Mouse (Mus musculus) c-Kit-negative CD71-positive TER-119-positive erythroid progenitor cells, embryonic 14.5 days (primary cell): ENCODE measurements around the gene Magoh.
A peak's percentile ranks its signal among the peaks of the same experiment; 100 is the strongest.

Experiments used
- DNase-seq: peaks from one replicate; pipeline ENCODE4 v3.0.0-alpha.2; 2013; ENCODE audit warnings: low read depth, low spot score

The Magoh gene

DNA sequence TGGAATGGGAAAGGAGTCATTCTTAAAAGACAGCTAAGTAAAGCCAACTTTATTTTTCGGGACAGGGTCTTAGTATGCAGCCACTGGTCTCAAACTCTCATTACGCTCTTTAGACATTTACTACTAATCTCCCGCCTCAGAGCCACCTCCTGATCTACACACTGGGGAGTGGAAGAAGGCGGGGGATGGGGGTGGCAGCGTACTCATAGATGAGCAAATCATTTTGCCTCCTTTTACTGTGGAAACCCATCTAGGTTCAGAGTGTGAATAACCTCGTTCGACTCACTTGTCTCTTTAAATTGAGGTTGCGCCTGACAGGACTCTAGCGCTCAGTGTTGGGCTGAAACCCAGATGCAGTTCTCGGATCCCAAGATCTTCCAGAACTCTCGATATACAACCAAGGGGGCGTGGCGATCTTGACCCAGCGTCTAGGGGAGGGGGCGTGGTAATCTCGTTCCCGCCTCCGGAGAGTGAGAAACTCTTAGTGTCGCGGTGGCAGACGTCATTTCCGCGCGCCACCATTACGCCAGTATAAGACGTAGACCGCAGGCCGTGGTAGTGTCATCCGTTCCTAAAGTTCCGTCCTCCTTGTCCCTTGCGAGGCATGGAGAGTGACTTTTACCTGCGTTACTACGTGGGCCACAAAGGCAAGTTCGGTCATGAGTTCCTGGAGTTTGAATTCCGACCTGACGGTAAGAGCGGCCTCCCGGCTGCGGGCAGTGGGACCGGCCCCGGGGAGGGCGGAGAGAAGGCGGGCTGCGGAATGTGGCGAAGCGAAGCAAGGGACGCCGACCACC is at the start of gene Magoh:
TSS of gene Magoh (plus strand) at position 502 of the 797 bp plus-strand sequence.
- DNase-seq: peak; percentile 98

- DNase-seq: no peak
These were observed 49.4 kb upstream of the Magoh start for GRCm38 (mm10) chr4:107830189-107830588.

GRCm38 (mm10) chr4:107830821-107831221 is 48.7 kb upstream of the Magoh start:
- DNase-seq: no peak

DNA sequence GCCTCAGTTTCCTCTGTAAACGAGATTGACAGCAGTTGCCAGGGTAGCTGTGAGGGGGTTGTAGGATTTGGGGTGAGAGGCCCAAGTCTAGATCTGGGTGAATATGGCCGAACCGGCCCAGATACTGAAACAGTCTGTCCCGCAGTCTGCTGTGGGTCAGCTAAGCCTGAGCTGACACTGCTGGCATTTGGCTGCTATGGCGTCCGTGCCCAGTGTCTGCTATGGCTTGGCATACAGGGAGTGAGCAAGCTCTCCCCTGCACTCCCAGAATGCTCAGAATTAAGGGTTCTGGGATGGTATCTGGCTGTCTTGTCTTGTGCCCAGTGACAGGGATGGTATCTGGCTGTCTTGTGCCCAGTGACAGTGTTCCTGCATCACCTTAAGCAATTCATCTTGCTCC is 47.9 kb upstream of the Magoh start:
- DNase-seq: no peak

DNA sequence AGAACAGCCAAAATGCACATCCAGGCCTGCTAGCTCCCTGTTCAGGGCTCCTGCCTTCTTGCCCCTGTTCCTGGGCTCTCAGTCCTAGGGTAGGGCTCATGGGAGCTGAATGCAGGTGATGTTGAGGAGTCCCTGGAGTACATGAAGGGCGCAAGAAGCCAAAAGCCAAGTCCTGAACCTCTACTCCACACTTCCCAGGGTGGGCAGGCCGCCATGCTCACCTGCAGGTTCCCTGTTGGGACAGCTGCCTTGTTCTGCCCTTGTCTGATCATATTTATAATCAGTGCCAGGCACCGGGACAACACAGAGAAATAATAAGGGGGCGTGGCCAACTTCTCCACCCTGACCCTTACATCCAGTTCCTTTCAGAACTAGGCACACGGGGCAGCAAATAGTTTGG is 46.0 kb upstream of the Magoh start:
- DNase-seq: no peak

GRCm38 (mm10) chr4:107834643-107835314 is 44.8 kb upstream of the Magoh start:
- DNase-seq: no peak

GRCm38 (mm10) chr4:107835508-107835909 is 44.0 kb upstream of the Magoh start:
- no peak for DNase-seq

DNA sequence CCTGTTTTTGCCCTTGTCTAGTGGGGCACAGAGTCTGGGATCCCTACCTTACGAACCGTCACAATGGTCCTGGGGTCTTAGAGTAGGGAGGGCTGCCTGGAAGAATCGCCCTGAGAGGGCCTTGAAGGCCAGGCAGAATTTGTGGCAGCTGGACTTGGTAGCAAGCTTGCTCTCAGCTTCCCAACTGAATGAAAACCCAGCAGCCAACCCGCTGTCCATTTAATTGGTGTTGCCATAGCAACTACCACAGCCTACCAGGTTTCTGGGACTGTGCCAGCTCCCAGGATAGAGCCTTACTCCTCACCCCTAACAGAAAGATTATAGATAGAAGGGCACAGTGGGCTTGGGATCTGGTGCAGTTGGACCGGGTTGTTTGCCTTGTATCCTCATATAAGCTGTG is 42.8 kb upstream of the Magoh start:
- DNase-seq: no peak

- no peak for DNase-seq
These were observed 41.6 kb upstream of the Magoh start for GRCm38 (mm10) chr4:107837910-107838309.

- no peak for DNase-seq
These were observed 35.9 kb upstream of the Magoh start for GRCm38 (mm10) chr4:107843687-107844086.

- peak; percentile 54 for DNase-seq
These were observed 34.6 kb upstream of the Magoh start for GRCm38 (mm10) chr4:107844971-107845370.

GRCm38 (mm10) chr4:107846795-107847194 is 32.8 kb upstream of the Magoh start:
- no peak for DNase-seq

DNA sequence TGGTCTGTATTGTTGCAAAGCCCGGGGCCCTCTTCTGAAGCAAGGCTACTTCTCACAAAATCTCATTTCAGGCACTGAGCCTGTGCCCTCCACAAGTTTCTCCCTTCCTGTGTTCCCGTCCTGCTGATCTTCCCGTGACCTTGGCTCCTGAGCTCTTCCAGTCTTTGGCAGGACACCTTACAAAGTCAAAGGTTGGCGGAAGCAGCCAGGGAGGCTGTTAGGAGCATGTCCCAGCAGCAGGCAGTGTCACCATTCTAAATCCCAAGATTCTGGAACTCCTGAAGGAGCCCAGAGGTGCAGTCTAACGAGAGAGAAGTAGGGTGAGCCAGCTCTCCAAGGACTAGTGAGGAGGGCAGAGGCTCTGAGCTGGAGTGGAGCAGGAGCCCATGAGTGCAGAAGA is 31.0 kb upstream of the Magoh start:
- DNase-seq: no peak

GRCm38 (mm10) chr4:107849621-107850020 is 29.9 kb upstream of the Magoh start:
- no peak for DNase-seq

DNA sequence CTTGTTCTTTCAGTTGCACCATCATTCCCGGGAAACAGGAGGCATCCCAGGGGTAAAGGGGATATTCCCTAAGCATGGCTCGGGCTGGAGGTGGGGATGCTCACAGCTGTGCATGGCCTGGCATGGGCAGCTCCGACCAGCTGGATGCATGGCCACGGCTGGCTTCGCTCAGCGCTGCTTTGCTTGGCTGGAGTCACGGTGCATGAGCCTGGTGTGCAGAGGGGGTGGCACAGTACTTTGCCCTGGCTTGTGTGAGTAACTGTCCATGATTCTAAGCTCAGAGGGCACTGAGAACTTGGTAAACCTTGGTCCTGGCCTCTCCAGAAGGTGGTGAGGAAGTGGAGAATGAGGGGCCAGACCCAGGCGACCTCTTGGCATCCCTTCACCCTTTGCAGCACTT is 29.5 kb upstream of the Magoh start:
- no peak for DNase-seq

- no peak for DNase-seq
These were observed 26.2 kb upstream of the Magoh start for GRCm38 (mm10) chr4:107853333-107853732.

DNA sequence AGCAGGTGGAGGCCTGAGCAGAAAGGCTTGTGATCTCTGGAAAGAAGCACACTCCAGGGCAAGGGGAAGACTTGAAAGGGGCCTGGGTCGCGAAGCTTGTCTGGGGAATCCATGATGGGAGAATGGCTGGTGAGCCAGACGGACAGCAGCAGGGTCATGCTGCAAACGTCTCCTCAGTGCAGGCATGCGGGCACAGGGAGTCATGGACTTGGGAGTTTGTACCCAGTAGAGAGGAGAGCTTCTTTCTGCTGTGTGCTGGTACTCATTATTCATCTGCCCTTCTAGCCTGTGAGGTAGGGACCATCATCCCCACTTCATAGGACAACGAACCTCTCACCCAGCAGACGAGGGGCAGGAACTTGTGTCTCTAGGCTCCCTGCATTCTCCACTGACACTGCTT is 25.7 kb upstream of the Magoh start:
- DNase-seq: no peak

- DNase-seq: no peak
These were observed 22.4 kb upstream of the Magoh start for GRCm38 (mm10) chr4:107856958-107857686.

DNA sequence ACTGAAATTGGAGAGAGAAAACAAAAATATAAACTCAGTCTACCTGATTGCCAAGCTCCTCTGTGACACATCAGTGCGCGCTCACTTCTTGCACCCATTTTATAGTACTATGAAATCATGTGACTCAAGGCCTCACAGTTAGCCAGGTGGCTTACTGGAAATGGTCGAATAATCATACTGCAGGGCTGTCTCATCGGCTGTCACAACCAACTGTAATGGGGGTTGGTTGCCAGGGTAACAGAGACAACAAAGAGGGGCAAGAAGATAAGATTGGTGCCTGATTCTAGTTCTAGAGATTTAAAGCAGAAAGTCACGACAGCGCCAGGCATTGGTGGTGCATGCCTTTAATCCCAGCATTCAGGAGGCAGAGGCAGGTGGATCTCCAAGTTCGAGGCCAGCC is 20.6 kb upstream of the Magoh start:
- DNase-seq: no peak

DNA sequence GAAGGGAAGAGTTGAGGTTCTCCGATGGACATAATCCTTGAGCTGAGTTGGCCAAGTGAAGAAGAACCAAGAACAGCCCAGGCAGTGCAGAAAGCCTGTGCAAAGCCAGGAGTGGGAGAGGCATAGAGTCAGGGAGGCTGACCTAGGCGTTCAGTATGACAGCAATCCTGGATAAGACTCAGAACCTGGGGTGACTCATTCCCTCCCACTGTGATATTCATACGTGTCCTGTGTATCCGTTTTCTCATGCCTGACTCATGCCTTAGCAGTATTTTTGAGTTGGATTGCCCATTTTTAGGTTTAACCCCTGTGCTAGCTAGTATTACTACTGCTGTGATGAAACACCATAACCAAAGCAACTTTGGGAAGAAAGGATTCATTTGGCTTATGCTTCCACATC is 14.7 kb upstream of the Magoh start:
- no peak for DNase-seq

- DNase-seq: no peak
These were observed 2.1 kb downstream of the Magoh start for GRCm38 (mm10) chr4:107881631-107882030.

DNA sequence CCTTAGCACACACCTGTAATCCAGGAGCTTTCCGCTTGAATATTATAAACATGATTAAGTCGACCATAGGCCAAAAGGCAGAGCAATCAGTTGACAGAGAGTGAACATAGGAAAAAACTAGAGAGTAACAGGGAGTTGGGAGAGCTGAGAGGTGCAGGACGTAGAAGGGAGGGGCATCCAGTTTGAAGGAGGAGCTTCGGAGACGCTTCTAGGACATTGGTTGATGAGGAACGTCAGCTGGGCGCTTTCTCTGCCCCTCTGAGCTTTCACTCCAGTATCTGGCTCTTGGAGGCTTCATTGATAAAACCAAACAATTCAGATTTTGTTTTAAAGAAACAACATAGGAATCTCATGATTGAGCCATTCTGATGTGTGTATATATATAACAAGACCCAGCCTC is 6.8 kb downstream of the Magoh start:
- DNase-seq: no peak

GRCm38 (mm10) chr4:107889385-107889730 is 9.8 kb downstream of the Magoh start:
- DNase-seq: no peak
